In genomic region chr6:136721925-136722324, GRCm38 (mm10) we compare ENCODE assay signal across 7 mouse cellular contexts. TPM values are rescaled to one million over a fixed set of nuclear protein-coding genes. Genes with fewer than 3 reads are reported as not detected.
A peak's percentile ranks its signal among the peaks of the same experiment; 100 is the strongest.
DNase-seq lines count a peak whose midpoint lies in the region; ATAC-seq and TF ChIP-seq lines count a peak whose summit lies in the region.

No protein-coding gene starts in this region.

- H3K27ac ChIP-seq in midbrain, embryonic 14.5 days (replicated peaks; ENCODE audit: low read depth, low read length), result no peak overlapping the region
- H3K27ac ChIP-seq in midbrain, embryonic 13.5 days, result no peak overlapping the region
- H3K27ac ChIP-seq in hindbrain, postnatal 0 days, result no peak overlapping the region
- H3K27ac ChIP-seq in liver, embryonic 14.5 days, result no peak overlapping the region

- H3K4me3 ChIP-seq in midbrain, embryonic 14.5 days (replicated peaks; ENCODE audit: low read depth, low read length), result no peak overlapping the region
- H3K4me3 ChIP-seq in midbrain, embryonic 13.5 days (replicated peaks), result no peak overlapping the region
- no peak overlapping the region for H3K4me3 ChIP-seq in hindbrain, postnatal 0 days (ENCODE audit: low read length)
- H3K4me3 ChIP-seq in liver, embryonic 14.5 days (ENCODE audit: insufficient read depth in 1 of 2, low read depth in 2 of 2, low read length in 2 of 2), result no peak overlapping the region

- H3K27me3 ChIP-seq in midbrain, embryonic 14.5 days (ENCODE audit: control insufficient read depth, insufficient read depth, low read length), result no peaks in the 10 kb centered on the region
- H3K27me3 ChIP-seq in midbrain, embryonic 13.5 days, result no peaks in the 10 kb centered on the region
- no peaks in the 10 kb centered on the region for H3K27me3 ChIP-seq in hindbrain, postnatal 0 days (ENCODE audit: insufficient read depth, low read length)
- H3K27me3 ChIP-seq in liver, embryonic 14.5 days (ENCODE audit: control insufficient read depth, insufficient read depth, low read length), result no peaks in the 10 kb centered on the region

- no peaks in the 10 kb centered on the region for H3K9me3 ChIP-seq in midbrain, embryonic 14.5 days (ENCODE audit: control insufficient read depth, low read length)
- H3K9me3 ChIP-seq in midbrain, embryonic 13.5 days, result no peaks in the 10 kb centered on the region
- no peaks in the 10 kb centered on the region for H3K9me3 ChIP-seq in hindbrain, postnatal 0 days (ENCODE audit: low read length)
- no peaks in the 10 kb centered on the region for H3K9me3 ChIP-seq in liver, embryonic 14.5 days (ENCODE audit: control insufficient read depth, low read length)

- TF ChIP-seq CTCF in hindbrain, postnatal 0 days (IDR thresholded peaks at IDR 0.05; ENCODE audit: low read depth), result peak; percentile 87
- TF ChIP-seq CTCF in liver, embryonic 14.5 days (IDR thresholded peaks at IDR 0.05; ENCODE audit: low read depth), result peak; percentile 81

- no peak overlapping the region for H3K9ac ChIP-seq in midbrain, embryonic 14.5 days (replicated peaks; ENCODE audit: low read length)
- no peak overlapping the region for H3K9ac ChIP-seq in midbrain, embryonic 13.5 days (replicated peaks)
- no peak overlapping the region for H3K9ac ChIP-seq in hindbrain, postnatal 0 days (replicated peaks; ENCODE audit: low read length)
- no peak overlapping the region for H3K9ac ChIP-seq in liver, embryonic 14.5 days (replicated peaks)

- H3K4me2 ChIP-seq in midbrain, embryonic 14.5 days (ENCODE audit: low read length), result no peak overlapping the region
- no peak overlapping the region for H3K4me2 ChIP-seq in midbrain, embryonic 13.5 days (replicated peaks)
- H3K4me2 ChIP-seq in hindbrain, postnatal 0 days (ENCODE audit: low read depth, low read length), result no peak overlapping the region
- no peak overlapping the region for H3K4me2 ChIP-seq in liver, embryonic 14.5 days (ENCODE audit: low read depth)

- H3K4me1 ChIP-seq in midbrain, embryonic 14.5 days (ENCODE audit: control insufficient read depth, insufficient read depth, low read length), result no peaks in the 10 kb centered on the region
- H3K4me1 ChIP-seq in midbrain, embryonic 13.5 days (replicated peaks), result no peaks in the 10 kb centered on the region
- H3K4me1 ChIP-seq in hindbrain, postnatal 0 days (ENCODE audit: insufficient read depth, low read length), result no peaks in the 10 kb centered on the region
- no peaks in the 10 kb centered on the region for H3K4me1 ChIP-seq in liver, embryonic 14.5 days (replicated peaks; ENCODE audit: control insufficient read depth in 2 of 2, insufficient read depth in 2 of 2, low read length in 1 of 2)

- ATAC-seq in midbrain, embryonic 14.5 days (ENCODE audit: low FRiP score, low TSS enrichment), result no peak
- ATAC-seq in midbrain, embryonic 13.5 days, result no peak
- ATAC-seq in hindbrain, postnatal 0 days, result no peak
- ATAC-seq in liver, embryonic 14.5 days (ENCODE audit: insufficient read depth), result no peak

- no peaks in the 10 kb centered on the region for H3K36me3 ChIP-seq in midbrain, embryonic 14.5 days (ENCODE audit: control insufficient read depth, insufficient read depth, low read length)
- no peaks in the 10 kb centered on the region for H3K36me3 ChIP-seq in midbrain, embryonic 13.5 days
- H3K36me3 ChIP-seq in hindbrain, postnatal 0 days (ENCODE audit: insufficient read depth, low read length), result no peaks in the 10 kb centered on the region
- H3K36me3 ChIP-seq in liver, embryonic 14.5 days (replicated peaks; ENCODE audit: control insufficient read depth, insufficient read depth, low read depth), result no peaks in the 10 kb centered on the region

- 59% methylated on average over 6 of the region's 6 CpGs for WGBS in midbrain, embryonic 14.5 days
- WGBS in midbrain, embryonic 13.5 days, result 64% methylated on average over 6 of the region's 6 CpGs
- 61% methylated on average over 6 of the region's 6 CpGs for WGBS in hindbrain, postnatal 0 days
- WGBS in liver, embryonic 14.5 days (ENCODE audit: insufficient replicate concordance), result 42% methylated on average over 6 of the region's 6 CpGs

- DNase-seq in midbrain, embryonic 14.5 days, result peak; percentile 80
- peak; percentile 42 for DNase-seq in adipocyte (ENCODE audit: low spot score)
- DNase-seq in cerebellum, postnatal 36 days, result peak; percentile 69 to 71
- DNase-seq in hindbrain, postnatal 0 days (ENCODE audit: low spot score), result peak; percentile 65
- no peak for DNase-seq in liver, embryonic 14.5 days (ENCODE audit: low read depth in 3 of 3, low spot score in 3 of 3)
- DNase-seq in right cerebral cortex, adult 2 months (ENCODE audit: low spot score in 2 of 2), result peak; percentile 68 to 70

- no peak for TF ChIP-seq EP300 in liver, embryonic 14.5 days (IDR thresholded peaks at IDR 0.05; ENCODE audit: low read depth)

RNA-seq across cellular contexts. Expression of gene Gucy2c, which starts 59.6 kb away (rescaled TPM):
- polyA plus RNA-seq in midbrain, embryonic 14.5 days (2014; fragmentation: Nextera tagmentation; extraction: Ambion mirVana), result 0.62 and 1.1 TPM in 2 replicates
- polyA plus RNA-seq in midbrain, embryonic 13.5 days (2015; fragmentation: Nextera tagmentation; extraction: Ambion mirVana), result 0.50 and 1.0 TPM in 2 replicates
- total RNA-seq in hindbrain, postnatal 0 days (2014; rRNA removed), result 0.50 and 0.52 TPM in 2 replicates
- 0.28 and 0.45 TPM in 2 replicates for polyA plus RNA-seq in hindbrain, postnatal 0 days (2015; fragmentation: Nextera tagmentation; extraction: Ambion mirVana)
- polyA plus RNA-seq in liver, embryonic 14.5 days (2012; rRNA removed), result 0.08 and 0.11 TPM in 2 replicates
- 0.06 and 0.10 TPM in 2 replicates for polyA plus RNA-seq in liver, embryonic 14.5 days (2014; fragmentation: Nextera tagmentation; extraction: Ambion mirVana)

Comparison
In these comparisons a context has a peak if more than half of its experiments do, and no peak if none do; other contexts are left out.
1. DNase-seq: peak in midbrain, embryonic 14.5 days (single experiment), adipocyte (single experiment), cerebellum, postnatal 36 days (2 of 2), hindbrain, postnatal 0 days (single experiment) and right cerebral cortex, adult 2 months (2 of 2); none in liver, embryonic 14.5 days (0 of 3).